Mouse (Mus musculus): ENCODE results near the gene Cybb. TPM values are rescaled to one million over a fixed set of nuclear protein-coding genes. Genes with fewer than 3 reads are reported as not detected.

Gene Cybb
- polyA plus RNA-seq, 1 experiment from 2014 or later = 0.27 TPM

- Histone ChIP-seq H3K4me2 (no peak overlapping the region), H3K4me3 (no peak overlapping the region), H3K27me3 (no peaks in the 10 kb centered on the region), H3K9ac (no peak overlapping the region), H3K9me3 (replicated peaks) (no peaks in the 10 kb centered on the region), H3K4me1 (no peaks in the 10 kb centered on the region), H3K27ac (no peak overlapping the region), H3K36me3 (ENCODE audit: poor library complexity, severe bottlenecking) (no peaks in the 10 kb centered on the region)
- WGBS = 88% methylated on average over 4 of the region's 4 CpGs
- ATAC-seq = no peak
These were observed 27.1 kb downstream of the Cybb start for GRCm38 (mm10) chrX:9460387-9460930.

- H3K36me3 ChIP-seq (ENCODE audit: poor library complexity, severe bottlenecking) = no peaks in the 10 kb centered on the region
- H3K27me3 ChIP-seq = no peaks in the 10 kb centered on the region
- 92% methylated on average over 5 of the region's 5 CpGs for WGBS
- no peaks in the 10 kb centered on the region for H3K4me1 ChIP-seq
- no peak overlapping the region for H3K27ac ChIP-seq
- H3K9ac ChIP-seq = no peak overlapping the region
- no peak overlapping the region for H3K4me2 ChIP-seq
- no peak overlapping the region for H3K4me3 ChIP-seq
- no peak for ATAC-seq
- H3K9me3 ChIP-seq (replicated peaks) = no peaks in the 10 kb centered on the region
These were observed 35.2 kb downstream of the Cybb start for GRCm38 (mm10) chrX:9452375-9452774.

- ATAC-seq = no peak
- Histone ChIP-seq H3K27ac (no peak overlapping the region), H3K4me2 (no peak overlapping the region), H3K9me3 (replicated peaks) (no peaks in the 10 kb centered on the region), H3K27me3 (no peaks in the 10 kb centered on the region), H3K4me3 (no peak overlapping the region), H3K9ac (no peak overlapping the region), H3K36me3 (ENCODE audit: poor library complexity, severe bottlenecking) (no peaks in the 10 kb centered on the region), H3K4me1 (no peaks in the 10 kb centered on the region)
These were observed 40.3 kb downstream of the Cybb start for GRCm38 (mm10) chrX:9447284-9447683.

- no peak overlapping the region for H3K27ac ChIP-seq
- no peak overlapping the region for H3K4me2 ChIP-seq
- H3K4me3 ChIP-seq = no peak overlapping the region
- no peaks in the 10 kb centered on the region for H3K27me3 ChIP-seq
- H3K9ac ChIP-seq = no peak overlapping the region
- no peaks in the 10 kb centered on the region for H3K4me1 ChIP-seq
- ATAC-seq = no peak
- H3K36me3 ChIP-seq (ENCODE audit: poor library complexity, severe bottlenecking) = no peaks in the 10 kb centered on the region
- WGBS = 66% methylated on average over 4 of the region's 4 CpGs
- H3K9me3 ChIP-seq (replicated peaks) = no peaks in the 10 kb centered on the region
These were observed 46.5 kb downstream of the Cybb start for GRCm38 (mm10) chrX:9441102-9441501.

GRCm38 (mm10) chrX:9440556-9440955, 47.0 kb downstream of the Cybb start:
- 90% methylated on average over 4 of the region's 4 CpGs for WGBS
- no peak overlapping the region for H3K27ac ChIP-seq
- no peak overlapping the region for H3K4me2 ChIP-seq
- H3K9me3 ChIP-seq (replicated peaks) = no peaks in the 10 kb centered on the region
- H3K9ac ChIP-seq = no peak overlapping the region
- no peak for ATAC-seq
- no peak overlapping the region for H3K4me3 ChIP-seq
- no peaks in the 10 kb centered on the region for H3K4me1 ChIP-seq
- H3K36me3 ChIP-seq (ENCODE audit: poor library complexity, severe bottlenecking) = no peaks in the 10 kb centered on the region
- no peaks in the 10 kb centered on the region for H3K27me3 ChIP-seq

- WGBS = 88% methylated on average over 2 of the region's 2 CpGs
These were observed 48.3 kb downstream of the Cybb start for GRCm38 (mm10) chrX:9439257-9439656.

GRCm38 (mm10) chrX:9413889-9414288, 73.7 kb downstream of the Cybb start:
- no peak overlapping the region for H3K27ac ChIP-seq
- H3K9ac ChIP-seq = no peak overlapping the region
- no peak overlapping the region for H3K4me2 ChIP-seq
- no peaks in the 10 kb centered on the region for H3K9me3 ChIP-seq (replicated peaks)
- no peak for ATAC-seq
- no peak overlapping the region for H3K4me3 ChIP-seq
- H3K36me3 ChIP-seq (ENCODE audit: poor library complexity, severe bottlenecking) = no peaks in the 10 kb centered on the region
- 78% methylated on average over 5 of the region's 5 CpGs for WGBS
- no peaks in the 10 kb centered on the region for H3K27me3 ChIP-seq
- no peaks in the 10 kb centered on the region for H3K4me1 ChIP-seq

More at GRCm38 (mm10) chrX:9439257-9439656, 48.3 kb downstream of the Cybb start:
- H3K36me3 ChIP-seq (ENCODE audit: poor library complexity, severe bottlenecking) = no peaks in the 10 kb centered on the region
- no peaks in the 10 kb centered on the region for H3K27me3 ChIP-seq
- no peak for ATAC-seq
- H3K4me1 ChIP-seq = no peaks in the 10 kb centered on the region
- no peak overlapping the region for H3K27ac ChIP-seq
- H3K9ac ChIP-seq = no peak overlapping the region
- H3K4me3 ChIP-seq = no peak overlapping the region
- H3K9me3 ChIP-seq (replicated peaks) = no peaks in the 10 kb centered on the region
- no peak overlapping the region for H3K4me2 ChIP-seq

Other genes starting within 250 kb of the Cybb start
- 0.24 TPM in 1 of 2 replicates, not detected in the other for gene Gm14862, start 230.9 kb downstream of the Cybb start, polyA plus RNA-seq (2015; fragmentation: Nextera tagmentation; extraction: Ambion mirVana)
- 2.5 and 3.1 TPM in 2 replicates for gene Xk, start 215.0 kb downstream of the Cybb start, polyA plus RNA-seq (2015; fragmentation: Nextera tagmentation; extraction: Ambion mirVana)
- gene H2al1m, start 204.0 kb downstream of the Cybb start, polyA plus RNA-seq (2015; fragmentation: Nextera tagmentation; extraction: Ambion mirVana) = not detected in 2 replicates
- not detected in 2 replicates for gene H2al1k, start 137.1 kb downstream of the Cybb start, polyA plus RNA-seq (2015; fragmentation: Nextera tagmentation; extraction: Ambion mirVana)
- not detected in 2 replicates for gene H2al1o, start 84.6 kb upstream of the Cybb start, polyA plus RNA-seq (2015; fragmentation: Nextera tagmentation; extraction: Ambion mirVana)
- gene Dynlt3, start 175.2 kb upstream of the Cybb start, polyA plus RNA-seq (2015; fragmentation: Nextera tagmentation; extraction: Ambion mirVana) = 28.3 and 31.0 TPM in 2 replicates

Measured in forebrain, embryonic 13.5 days (tissue).